Mouse (Mus musculus): Measurements from ENCODE around the gene Ccne1. TPM values are rescaled to one million over a fixed set of nuclear protein-coding genes. Genes with fewer than 3 reads are reported as not detected.

Gene Ccne1
- total RNA-seq, 2 experiments from 2014 or later, result 20.3 to 32.4 TPM

- no peak for ATAC-seq (replicated peaks; ENCODE audit: poor library complexity)
These were observed 3.2 kb downstream of the Ccne1 start for GRCm38 (mm10) chr7:38104097-38104496.

- ATAC-seq (replicated peaks; ENCODE audit: poor library complexity), result no peak
These were observed 13.0 kb downstream of the Ccne1 start for GRCm38 (mm10) chr7:38094353-38094752.

- ATAC-seq (replicated peaks; ENCODE audit: poor library complexity), result peak; percentile 18
These were observed 14.2 kb downstream of the Ccne1 start for GRCm38 (mm10) chr7:38093101-38093500.

- peak; percentile 46 for ATAC-seq (replicated peaks; ENCODE audit: poor library complexity)
These were observed 17.2 kb downstream of the Ccne1 start for GRCm38 (mm10) chr7:38089930-38090675.

- ATAC-seq (replicated peaks; ENCODE audit: poor library complexity), result no peak
These were observed 18.9 kb downstream of the Ccne1 start for GRCm38 (mm10) chr7:38088456-38088855.

GRCm38 (mm10) chr7:38087856-38088255 is 19.5 kb downstream of the Ccne1 start:
- no peak for ATAC-seq (replicated peaks; ENCODE audit: poor library complexity)

- no peak for ATAC-seq (replicated peaks; ENCODE audit: poor library complexity)
These were observed 20.9 kb downstream of the Ccne1 start for GRCm38 (mm10) chr7:38086401-38086800.

GRCm38 (mm10) chr7:38085573-38086211 is 21.6 kb downstream of the Ccne1 start:
- peak; percentile 46 for ATAC-seq (replicated peaks; ENCODE audit: poor library complexity)

- ATAC-seq (replicated peaks; ENCODE audit: poor library complexity), result peak; percentile 87
These were observed 22.4 kb downstream of the Ccne1 start for GRCm38 (mm10) chr7:38084778-38085572.

GRCm38 (mm10) chr7:38082971-38083370 is 24.4 kb downstream of the Ccne1 start:
- ATAC-seq (replicated peaks; ENCODE audit: poor library complexity), result no peak

- no peak for ATAC-seq (replicated peaks; ENCODE audit: poor library complexity)
These were observed 30.1 kb downstream of the Ccne1 start for GRCm38 (mm10) chr7:38077189-38077588.

- no peak for ATAC-seq (replicated peaks; ENCODE audit: poor library complexity)
These were observed 31.8 kb downstream of the Ccne1 start for GRCm38 (mm10) chr7:38075487-38075886.

- no peak for ATAC-seq (replicated peaks; ENCODE audit: poor library complexity)
These were observed 32.4 kb downstream of the Ccne1 start for GRCm38 (mm10) chr7:38074920-38075319.

GRCm38 (mm10) chr7:38074514-38074913 is 32.8 kb downstream of the Ccne1 start:
- no peak for ATAC-seq (replicated peaks; ENCODE audit: poor library complexity)

- peak; percentile 97 for ATAC-seq (replicated peaks; ENCODE audit: poor library complexity)
These were observed 33.6 kb downstream of the Ccne1 start for GRCm38 (mm10) chr7:38073782-38074181.

GRCm38 (mm10) chr7:38071065-38071464 is 36.3 kb downstream of the Ccne1 start:
- ATAC-seq (replicated peaks; ENCODE audit: poor library complexity), result no peak

GRCm38 (mm10) chr7:38070663-38071062 is 36.7 kb downstream of the Ccne1 start:
- no peak for ATAC-seq (replicated peaks; ENCODE audit: poor library complexity)

GRCm38 (mm10) chr7:38064431-38064830 is 42.9 kb downstream of the Ccne1 start:
- ATAC-seq (replicated peaks; ENCODE audit: poor library complexity), result peak; percentile 68

GRCm38 (mm10) chr7:38061060-38061970 is 46.0 kb downstream of the Ccne1 start:
- ATAC-seq (replicated peaks; ENCODE audit: poor library complexity), result peak; percentile 97

GRCm38 (mm10) chr7:38059636-38060330 is 47.6 kb downstream of the Ccne1 start:
- ATAC-seq (replicated peaks; ENCODE audit: poor library complexity), result no peak

Measured in megakaryocyte progenitor cell, adult 5-6 weeks (primary cell).